Mouse (Mus musculus): ENCODE data around the gene Gnb3.
A peak's percentile ranks its signal among the peaks of the same experiment; 100 is the strongest.
"Not testable (repeated sequence)": the region's sequence is repeated elsewhere in the genome, so short reads cannot be mapped to it uniquely, and the experiment has no call there.

Gene Gnb3

DNA sequence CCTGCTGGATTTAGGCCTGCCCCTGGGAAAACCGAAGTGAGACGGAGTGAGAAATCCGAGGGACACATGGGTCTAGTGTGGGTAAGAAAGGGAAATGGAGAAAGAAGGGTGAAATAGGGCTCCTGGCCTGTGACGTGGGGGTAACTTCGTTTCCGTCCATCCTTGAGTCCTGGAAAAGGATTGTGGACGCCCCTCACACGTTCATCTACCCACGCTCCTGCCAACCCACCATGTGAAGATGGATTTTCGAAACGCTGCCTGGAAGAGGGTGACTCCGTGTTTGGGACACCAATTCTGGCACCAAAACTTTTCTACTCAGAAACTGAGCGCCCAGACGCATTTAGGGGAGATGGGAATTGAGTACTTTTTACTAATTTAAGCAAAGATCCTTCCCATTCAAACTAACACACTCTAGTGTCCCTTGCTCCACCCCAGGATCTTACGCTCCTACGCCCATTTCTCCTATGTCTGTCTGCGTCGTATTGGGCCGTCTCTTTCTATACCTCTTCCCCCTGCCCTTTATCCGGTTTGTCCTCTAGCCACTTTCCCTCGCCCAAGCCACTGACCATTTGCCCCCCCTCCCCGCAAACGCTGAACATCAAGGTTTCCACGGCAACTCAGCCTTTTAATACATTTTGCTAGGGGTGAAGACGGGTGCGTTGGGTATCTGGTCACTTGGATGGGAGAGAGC is 17.9 kb upstream of the Gnb3 start:
- no peak for DNase-seq (ENCODE audit: low read depth, low spot score)

- peak; percentile 64 for DNase-seq (ENCODE audit: low read depth, low spot score)
These were observed 17.1 kb upstream of the Gnb3 start, which contains the start of gene P3h3 for GRCm38 (mm10) chr6:124856916-124857839. Gene P3h3, minus strand, starts transcription at chr6:124857752.

DNA sequence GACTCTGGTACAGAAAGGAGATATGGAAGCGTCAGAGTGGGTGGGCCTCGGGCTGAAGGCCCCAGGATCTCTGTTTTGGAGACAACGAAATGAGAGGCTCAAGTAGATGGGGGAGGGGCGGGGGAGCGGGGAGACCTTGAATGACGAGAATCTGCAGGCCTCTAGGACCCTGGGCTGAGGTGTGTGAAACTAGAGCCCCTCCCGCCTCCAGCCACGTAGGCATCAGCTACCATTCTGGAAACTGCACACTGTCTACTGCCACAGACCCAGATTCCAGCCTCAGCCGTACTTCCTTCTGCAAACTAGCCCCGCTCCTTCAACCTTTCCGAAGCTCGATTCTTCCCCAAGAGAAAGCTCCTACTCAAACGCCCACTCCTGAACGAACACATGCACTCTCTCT is 16.2 kb upstream of the Gnb3 start:
- DNase-seq (ENCODE audit: low read depth, low spot score): peak; percentile 60

GRCm38 (mm10) chr6:124854647-124855046 is 14.6 kb upstream of the Gnb3 start:
- no peak for DNase-seq (ENCODE audit: low read depth, low spot score)

DNA sequence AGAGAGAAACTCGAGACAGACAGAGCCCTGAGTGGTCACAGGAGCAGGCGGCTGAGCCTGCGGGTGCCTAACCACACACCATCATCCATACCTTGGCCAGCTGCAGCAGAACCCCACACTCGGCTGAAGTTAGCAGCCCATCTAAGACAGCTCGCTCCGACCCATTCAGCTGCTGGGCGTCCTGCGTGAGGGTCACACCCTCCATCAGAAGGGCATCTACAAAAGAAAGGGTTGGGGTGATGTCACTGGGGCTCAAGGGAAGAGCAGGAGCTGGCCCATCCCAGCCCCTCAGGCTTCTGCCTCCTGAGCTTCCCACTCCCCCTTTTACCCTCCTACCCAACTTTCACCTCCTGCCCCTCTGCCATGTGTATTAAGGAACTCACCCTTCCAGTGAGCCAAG is 10.5 kb upstream of the Gnb3 start:
- DNase-seq (ENCODE audit: low read depth, low spot score): no peak

DNA sequence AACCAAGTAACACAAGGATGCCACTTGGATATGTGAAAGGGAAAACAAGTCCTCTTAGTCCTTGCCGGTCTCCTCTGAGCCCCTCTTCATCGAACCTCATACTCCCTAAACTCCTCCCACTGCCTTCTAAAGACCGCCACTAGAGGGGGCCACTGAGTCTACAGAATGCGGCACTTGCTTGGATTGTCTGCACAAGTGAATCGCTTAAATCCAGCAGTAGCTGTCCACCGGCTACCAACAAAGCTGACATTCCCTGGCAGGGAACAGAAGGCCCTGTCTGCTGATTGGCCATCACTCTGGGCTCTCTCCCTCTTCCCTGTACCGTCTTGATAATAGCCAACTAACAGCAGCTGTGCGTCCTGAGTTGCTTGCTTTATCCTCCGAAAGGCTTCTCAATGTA is 7.2 kb upstream of the Gnb3 start:
- peak; percentile 78 for DNase-seq (ENCODE audit: low read depth, low spot score)

- no peak for DNase-seq (ENCODE audit: low read depth, low spot score)
These were observed 270 bp downstream of the Gnb3 start for GRCm38 (mm10) chr6:124839805-124840204.

DNA sequence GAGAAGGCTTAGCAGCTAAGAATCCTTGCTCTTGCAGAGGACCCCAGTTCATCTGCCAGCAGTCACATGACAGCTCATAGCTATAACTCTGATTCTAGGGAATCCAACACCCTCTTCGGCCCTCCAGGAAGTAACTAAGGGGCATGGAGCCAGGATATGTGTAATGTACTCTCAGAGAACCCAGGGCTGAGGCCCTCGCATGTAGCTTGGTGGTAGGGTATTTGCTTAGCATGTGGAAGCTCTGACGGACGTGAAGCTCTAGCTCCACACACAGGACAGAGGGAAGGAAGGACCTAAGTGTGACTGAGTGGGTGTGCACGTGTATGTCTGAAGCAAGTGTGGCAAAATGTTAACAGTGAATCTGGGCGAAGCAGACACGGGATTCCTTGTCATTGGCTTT is 3.7 kb downstream of the Gnb3 start:
- no peak for DNase-seq (ENCODE audit: low read depth, low spot score)

DNA sequence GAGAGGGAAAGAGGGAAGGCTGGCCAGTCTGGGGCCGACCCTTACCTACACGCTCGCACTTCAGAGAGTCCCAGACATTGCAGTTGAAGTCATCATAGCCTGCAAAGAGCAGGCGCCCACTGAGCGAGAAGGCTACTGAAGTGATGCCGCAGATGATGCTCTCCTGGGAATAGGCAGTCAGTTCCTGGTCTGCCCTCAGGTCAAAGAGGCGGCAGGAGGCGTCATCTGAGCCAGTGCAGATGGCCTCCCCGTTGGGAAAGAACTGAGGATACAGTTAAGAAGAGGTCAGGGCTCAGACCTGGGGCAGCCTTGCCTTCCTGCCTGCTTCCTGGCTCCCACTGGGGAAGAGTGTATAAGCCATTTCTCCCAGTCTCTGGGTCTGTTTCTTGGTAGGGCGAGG is 4.5 kb downstream of the Gnb3 start:
- DNase-seq (ENCODE audit: low read depth, low spot score): no peak

- no peak for DNase-seq (ENCODE audit: low read depth, low spot score)
These were observed 5.5 kb downstream of the Gnb3 start for GRCm38 (mm10) chr6:124834512-124835081.

DNA sequence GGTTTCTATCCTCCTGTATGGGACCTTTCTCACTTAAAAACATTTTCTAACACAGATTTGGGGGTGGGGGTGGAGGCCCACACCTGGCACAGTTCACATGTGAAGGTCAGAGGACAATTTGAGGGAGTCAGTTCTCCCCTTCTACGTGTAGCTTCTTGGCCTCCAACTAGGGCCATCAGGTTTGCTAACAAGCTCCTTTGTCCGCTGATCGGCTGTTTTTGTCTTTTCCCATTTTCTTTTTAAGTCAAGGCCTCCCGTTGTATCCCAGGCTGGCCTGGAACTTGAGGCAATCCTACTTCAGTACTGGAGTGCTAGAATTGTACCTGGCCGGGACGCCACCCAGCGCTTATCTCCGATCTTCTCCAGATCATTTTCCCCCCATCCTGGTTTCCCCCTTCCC is 8.4 kb downstream of the Gnb3 start:
- DNase-seq (ENCODE audit: low read depth, low spot score): no peak

DNA sequence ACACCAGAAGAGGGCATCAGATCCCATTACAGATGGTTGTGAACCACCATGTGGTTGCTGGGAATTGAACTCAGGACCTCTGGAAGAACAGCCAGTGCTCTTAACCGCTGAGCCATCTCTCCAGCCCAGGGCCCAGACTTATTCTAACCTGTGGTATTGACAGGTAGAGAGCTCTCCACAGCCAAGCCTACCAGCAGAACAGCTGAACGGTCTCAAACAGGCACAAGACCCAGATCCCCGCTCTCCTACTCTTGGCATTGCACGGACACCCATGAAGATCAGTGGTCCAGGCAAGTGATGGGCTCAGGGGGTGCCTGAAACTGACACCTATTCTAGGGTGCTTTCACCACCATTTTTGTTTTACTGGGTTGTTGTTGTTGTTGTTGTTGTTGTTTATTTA is 8.9 kb downstream of the Gnb3 start:
- DNase-seq (ENCODE audit: low read depth, low spot score): not testable (repeated sequence)

DNA sequence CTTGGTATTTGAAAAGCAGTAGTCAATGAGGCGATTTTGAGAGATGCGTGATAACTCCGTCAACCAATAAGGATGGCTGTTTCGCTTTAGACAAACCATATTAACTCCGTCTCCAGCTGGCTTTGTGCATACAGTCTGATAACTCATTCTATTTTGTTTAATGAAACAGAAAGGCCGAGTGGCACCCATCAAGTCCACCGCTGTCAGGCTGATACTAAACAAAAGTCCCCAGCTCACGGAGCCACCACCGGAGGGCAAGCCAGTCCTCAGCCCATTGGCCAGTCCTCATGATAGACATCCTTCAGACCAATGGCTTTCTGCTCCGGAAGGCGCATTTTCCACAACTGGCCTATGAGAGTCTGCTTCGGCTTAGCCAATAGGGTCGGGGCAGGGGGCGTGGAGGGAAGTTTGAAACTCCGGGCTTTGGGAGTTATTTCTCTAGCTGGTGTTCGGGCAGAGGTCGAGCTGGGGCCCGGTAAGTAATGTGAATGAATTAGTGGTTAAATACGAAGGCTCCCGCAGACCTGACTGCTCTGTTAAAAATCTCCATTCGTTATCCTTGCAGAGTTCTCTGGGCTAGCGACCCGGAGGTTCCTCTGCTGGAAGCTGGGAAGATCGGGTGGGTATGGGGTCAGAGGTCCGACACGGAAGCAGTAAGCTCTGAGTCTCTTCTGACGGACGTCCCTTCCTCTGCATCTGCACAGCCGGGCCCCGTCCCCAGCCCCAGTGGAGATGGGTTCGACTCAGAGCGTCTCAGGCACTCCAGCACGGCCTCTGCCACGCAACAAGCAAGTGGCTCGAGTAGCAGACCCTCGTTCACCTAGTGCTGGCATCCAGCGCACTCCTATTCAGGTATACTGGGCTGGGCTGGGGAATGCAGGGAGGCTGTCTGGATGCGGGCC is 10.0 kb downstream of the Gnb3 start:
- peak; percentile 97 for DNase-seq (ENCODE audit: low read depth, low spot score)

- DNase-seq (ENCODE audit: low read depth, low spot score): peak; percentile 100
These were observed 10.9 kb downstream of the Gnb3 start, which contains the start of the genes Usp5 and Cdca3 for GRCm38 (mm10) chr6:124828868-124829798. Gene Usp5, minus strand, starts transcription at chr6:124829484. Gene Cdca3, plus strand, starts transcription at chr6:124829547.

DNA sequence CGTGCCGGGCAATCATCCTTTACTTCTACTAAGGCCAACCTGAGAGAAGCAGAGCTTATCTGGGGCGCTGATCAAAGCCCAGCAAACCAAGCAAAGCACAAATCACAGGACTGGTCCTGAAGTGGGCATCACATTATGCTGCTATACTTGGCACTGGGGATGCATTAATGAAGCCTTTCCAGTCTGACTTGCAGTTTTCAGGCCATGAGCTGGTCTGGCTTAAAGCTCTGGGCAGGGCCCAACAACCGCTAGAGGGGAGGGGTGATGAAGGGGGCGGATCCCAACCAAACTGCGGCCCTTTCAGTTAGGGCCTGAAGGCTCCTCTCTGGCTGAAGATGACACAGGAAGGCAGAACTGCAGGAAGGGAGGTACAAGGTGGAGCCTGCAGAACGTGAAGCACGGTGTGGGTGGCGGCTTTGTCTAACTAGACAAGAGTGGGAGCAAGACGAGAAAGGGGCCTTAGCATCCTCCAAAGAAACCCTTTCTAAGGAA is 11.9 kb downstream of the Gnb3 start:
- no peak for DNase-seq (ENCODE audit: low read depth, low spot score)

DNA sequence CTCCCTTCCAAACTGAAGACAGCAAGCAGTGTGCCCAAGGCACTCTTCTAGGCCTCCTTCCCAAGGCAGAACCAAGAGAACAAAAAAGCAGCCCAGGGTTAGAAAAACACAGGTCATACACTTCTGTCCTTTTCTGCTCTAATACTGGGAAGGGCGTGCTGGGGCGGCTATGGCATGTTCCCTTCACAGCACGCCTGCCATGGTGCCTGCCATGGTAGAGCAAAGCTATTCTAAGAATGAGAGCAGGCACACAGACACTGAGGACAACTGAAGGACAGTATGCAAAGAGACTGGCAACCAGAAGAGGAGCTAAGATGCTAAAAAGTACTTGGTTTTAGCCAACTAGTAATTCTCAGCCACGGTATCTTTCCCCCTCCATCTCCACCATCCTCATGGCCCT is 18.0 kb downstream of the Gnb3 start:
- no peak for DNase-seq (ENCODE audit: low read depth, low spot score)

DNA sequence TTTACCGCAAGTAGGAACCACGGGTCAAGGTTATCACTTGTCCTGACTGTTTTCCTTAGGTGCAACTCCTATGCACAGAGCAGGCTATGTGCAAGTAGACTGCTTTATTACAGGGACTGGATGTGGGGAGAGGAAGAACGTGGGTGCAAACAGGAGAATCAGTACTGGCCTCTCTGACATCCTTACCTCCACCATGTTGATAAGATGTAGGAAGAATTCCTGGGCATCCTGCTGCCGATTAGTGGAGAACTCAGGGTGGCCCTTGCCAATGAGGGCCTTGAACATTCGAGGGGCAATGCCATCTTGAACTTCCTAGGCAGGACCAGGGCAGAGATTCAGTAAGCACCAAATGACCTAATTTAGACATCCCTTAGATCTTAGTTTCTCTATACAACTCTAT is 19.2 kb downstream of the Gnb3 start:
- no peak for DNase-seq (ENCODE audit: low read depth, low spot score)

DNA sequence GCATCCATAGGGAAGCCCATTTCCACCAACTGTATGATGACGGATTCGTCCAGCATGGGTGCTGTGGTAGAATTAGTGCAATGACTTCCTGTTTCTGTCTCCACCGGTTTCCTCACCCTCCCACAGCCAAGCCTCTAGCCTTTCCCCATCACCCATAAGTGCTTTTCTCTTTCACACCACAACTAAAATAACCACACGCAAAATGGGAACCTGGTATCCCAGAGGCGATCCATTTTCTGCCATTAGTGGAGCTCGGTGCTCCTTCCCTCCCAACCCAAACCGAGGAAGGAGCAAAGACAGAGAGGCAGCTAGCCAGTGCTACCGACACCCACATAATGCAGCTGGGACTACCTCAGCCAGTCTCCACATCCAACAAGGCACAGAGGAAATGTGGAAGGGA is 22.1 kb downstream of the Gnb3 start:
- DNase-seq (ENCODE audit: low read depth, low spot score): no peak

- no peak for DNase-seq (ENCODE audit: low read depth, low spot score)
These were observed 22.5 kb downstream of the Gnb3 start for GRCm38 (mm10) chr6:124817563-124817962.

- no peak for DNase-seq (ENCODE audit: low read depth, low spot score)
These were observed 22.9 kb downstream of the Gnb3 start for GRCm38 (mm10) chr6:124817125-124817524.

Measured in telencephalon, adult 2 months (tissue).